Mouse (Mus musculus): ENCODE data around the gene Olfr155. TPM values are rescaled to one million over a fixed set of nuclear protein-coding genes. Genes with fewer than 3 reads are reported as not detected.

Gene Olfr155
- polyA plus RNA-seq, 1 experiment from 2014 or later = not detected

- no peak overlapping the region for H3K27ac ChIP-seq
- no peaks in the 10 kb centered on the region for H3K9me3 ChIP-seq
- peaks cover 45% of the 10 kb centered on the region for H3K36me3 ChIP-seq
- no peaks in the 10 kb centered on the region for H3K4me1 ChIP-seq (replicated peaks)
- 42% methylated on average over 6 of the region's 6 CpGs for WGBS
- no peaks in the 10 kb centered on the region for H3K27me3 ChIP-seq (ENCODE audit: insufficient read depth, poor library complexity, severe bottlenecking)
- H3K4me3 ChIP-seq = no peak overlapping the region
- peak; percentile 20 for DNase-seq (ENCODE audit: low spot score)
Observed at GRCm38 (mm10) chr4:43906443-43906842, 55.1 kb downstream of the Olfr155 start.

Other genes starting within 250 kb of the Olfr155 start
- 22.4 and 26.5 TPM in 2 replicates for gene Npr2, start 219.6 kb upstream of the Olfr155 start, polyA plus RNA-seq (2016; fragmentation: Nextera tagmentation; extraction: Ambion mirVana)
- gene Spag8, start 198.0 kb upstream of the Olfr155 start, polyA plus RNA-seq (2016; fragmentation: Nextera tagmentation; extraction: Ambion mirVana) = 5.2 and 10.0 TPM in 2 replicates
- 76.4 and 82.0 TPM in 2 replicates for gene Hint2, start 195.1 kb upstream of the Olfr155 start, polyA plus RNA-seq (2016; fragmentation: Nextera tagmentation; extraction: Ambion mirVana)
- gene Tmem8b, start 182.6 kb upstream of the Olfr155 start, polyA plus RNA-seq (2016; fragmentation: Nextera tagmentation; extraction: Ambion mirVana) = 5.2 and 9.4 TPM in 2 replicates
- 1.8 and 2.4 TPM in 2 replicates for gene Fam221b, start 182.4 kb upstream of the Olfr155 start, polyA plus RNA-seq (2016; fragmentation: Nextera tagmentation; extraction: Ambion mirVana)
- gene Olfr70, start 150.8 kb upstream of the Olfr155 start, polyA plus RNA-seq (2016; fragmentation: Nextera tagmentation; extraction: Ambion mirVana) = not detected in 2 replicates
- gene Olfr71, start 141.3 kb upstream of the Olfr155 start, polyA plus RNA-seq (2016; fragmentation: Nextera tagmentation; extraction: Ambion mirVana) = not detected in 2 replicates
- gene Hrct1, start 124.4 kb upstream of the Olfr155 start, polyA plus RNA-seq (2016; fragmentation: Nextera tagmentation; extraction: Ambion mirVana) = 0.25 and 0.44 TPM in 2 replicates
- gene Spaar, start 121.5 kb upstream of the Olfr155 start, polyA plus RNA-seq (2016; fragmentation: Nextera tagmentation; extraction: Ambion mirVana) = not detected in 2 replicates
- not detected in 2 replicates for gene Olfr159, start 80.6 kb upstream of the Olfr155 start, polyA plus RNA-seq (2016; fragmentation: Nextera tagmentation; extraction: Ambion mirVana)
- gene Olfr156, start 27.7 kb upstream of the Olfr155 start, polyA plus RNA-seq (2016; fragmentation: Nextera tagmentation; extraction: Ambion mirVana) = not detected in 2 replicates
- gene Olfr157, start 11.4 kb upstream of the Olfr155 start, polyA plus RNA-seq (2016; fragmentation: Nextera tagmentation; extraction: Ambion mirVana) = not detected in 2 replicates
- 11.4 and 11.9 TPM in 2 replicates for gene Reck, start 24.0 kb downstream of the Olfr155 start, polyA plus RNA-seq (2016; fragmentation: Nextera tagmentation; extraction: Ambion mirVana)
- 70.2 and 84.9 TPM in 2 replicates for gene Glipr2, start 105.8 kb downstream of the Olfr155 start, polyA plus RNA-seq (2016; fragmentation: Nextera tagmentation; extraction: Ambion mirVana)
- not detected in 2 replicates for gene Ccin, start 131.9 kb downstream of the Olfr155 start, polyA plus RNA-seq (2016; fragmentation: Nextera tagmentation; extraction: Ambion mirVana)
- 220 and 239 TPM in 2 replicates for gene Clta, start 152.9 kb downstream of the Olfr155 start, polyA plus RNA-seq (2016; fragmentation: Nextera tagmentation; extraction: Ambion mirVana)
- 20.0 and 20.1 TPM in 2 replicates for gene Gne, start 232.6 kb downstream of the Olfr155 start, polyA plus RNA-seq (2016; fragmentation: Nextera tagmentation; extraction: Ambion mirVana)